Mouse (Mus musculus): ENCODE results near the gene Acvr2a.

DNA sequence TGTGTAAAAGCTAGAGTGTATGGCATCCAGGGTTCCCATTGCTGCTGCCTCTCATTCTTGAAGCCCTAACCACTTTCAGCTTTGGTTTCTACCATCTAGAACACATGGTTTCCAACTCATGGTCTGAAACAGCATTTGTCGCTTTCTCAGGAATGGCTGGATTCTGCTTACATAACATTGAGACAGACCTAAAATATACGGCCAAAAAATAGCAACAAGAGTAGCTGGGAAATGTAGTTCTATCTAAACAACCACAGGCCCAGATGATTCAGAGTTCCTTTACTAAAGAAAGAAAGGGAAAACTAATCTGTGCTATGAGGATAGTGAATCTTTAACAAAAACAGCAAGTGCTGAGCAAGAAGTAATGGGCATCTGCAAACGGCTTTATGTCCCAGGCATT is 38.6 kb upstream of the Acvr2a start:
- TF ChIP-seq CTCF (IDR thresholded peaks at IDR 0.05; ENCODE audit: insufficient read depth, low read length), result no peak
- no peak for TF ChIP-seq POLR2A (IDR thresholded peaks at IDR 0.05; ENCODE audit: borderline replicate concordance, extremely low read depth, low read depth, low read length)
